ENCODE assay signal across 7 mouse cellular contexts in genomic region chr13:55322130-55322825, GRCm38 (mm10). TPM values are rescaled to one million over a fixed set of nuclear protein-coding genes. Genes with fewer than 3 reads are reported as not detected.
DNase-seq lines count a peak whose midpoint lies in the region; ATAC-seq lines count a peak whose summit lies in the region.

No protein-coding gene starts in this region.

- H3K27ac ChIP-seq in limb, embryonic 12.5 days: peak overlapping the region; percentile 85
- peak overlapping the region; percentile 63 for H3K27ac ChIP-seq in midbrain, embryonic 12.5 days (replicated peaks)

- peaks cover 33% of the 10 kb centered on the region for H3K4me1 ChIP-seq in limb, embryonic 12.5 days (replicated peaks)
- peaks cover 36% of the 10 kb centered on the region for H3K4me1 ChIP-seq in midbrain, embryonic 12.5 days

- DNase-seq in Muller cell, postnatal 12 days (ENCODE audit: inconsistent ontology term): peak; percentile 53
- DNase-seq in embryo, embryonic 11.5 days (ENCODE audit: low read depth, low spot score): peak; percentile 35
- peak; percentile 42 for DNase-seq in heart, postnatal 4 days
- DNase-seq in thymus, postnatal 14 days: peak; percentile 61

- peaks cover 69% of the 10 kb centered on the region for H3K36me3 ChIP-seq in limb, embryonic 12.5 days
- H3K36me3 ChIP-seq in midbrain, embryonic 12.5 days: peaks cover 66% of the 10 kb centered on the region

- H3K27me3 ChIP-seq in limb, embryonic 12.5 days: no peaks in the 10 kb centered on the region
- no peaks in the 10 kb centered on the region for H3K27me3 ChIP-seq in midbrain, embryonic 12.5 days

- peak overlapping the region; percentile 95 for H3K9ac ChIP-seq in limb, embryonic 12.5 days (replicated peaks)
- peak overlapping the region; percentile 93 for H3K9ac ChIP-seq in midbrain, embryonic 12.5 days (replicated peaks)

- H3K4me2 ChIP-seq in limb, embryonic 12.5 days: peak overlapping the region; percentile 94
- H3K4me2 ChIP-seq in midbrain, embryonic 12.5 days (replicated peaks): peak overlapping the region; percentile 86

- ATAC-seq in CD4-positive, CD25-positive, alpha-beta regulatory T cell, adult 4 months: peak; percentile 27
- ATAC-seq in limb, embryonic 12.5 days (ENCODE audit: insufficient number of reproducible peaks, insufficient read depth, low FRiP score, low TSS enrichment, low read depth): no peak
- peak; percentile 55; the same call in 1 of the 2 replicates for ATAC-seq in midbrain, embryonic 12.5 days (ENCODE audit: low FRiP score, low read depth)

- WGBS in limb, embryonic 12.5 days: 1% methylated on average over 31 of the region's 31 CpGs
- 1% methylated on average over 31 of the region's 31 CpGs for WGBS in midbrain, embryonic 12.5 days

- no peaks in the 10 kb centered on the region for H3K9me3 ChIP-seq in limb, embryonic 12.5 days
- no peaks in the 10 kb centered on the region for H3K9me3 ChIP-seq in midbrain, embryonic 12.5 days

- peak overlapping the region; percentile 91 for H3K4me3 ChIP-seq in limb, embryonic 12.5 days (replicated peaks)
- peak overlapping the region; percentile 92 for H3K4me3 ChIP-seq in midbrain, embryonic 12.5 days

RNA-seq across cellular contexts. Expression of gene Rab24, which starts 0.5 kb away (rescaled TPM):
- polyA plus RNA-seq in CD4-positive, CD25-positive, alpha-beta regulatory T cell, adult 4 months (2017; shearing (Covaris generic)): 10 to 100 TPM in 1 of 2 experiments, 1 to 10 TPM in 1; 7.1 to 14.0 TPM
- total RNA-seq in heart, postnatal 4 days (2021): 10 to 100 TPM; 39.5 to 39.9 TPM
- polyA plus RNA-seq in limb, embryonic 12.5 days (2016; fragmentation: Nextera tagmentation; extraction: Ambion mirVana): 108 and 109 TPM in 2 replicates
- 99.6 and 111 TPM in 2 replicates for polyA plus RNA-seq in midbrain, embryonic 12.5 days (2016; fragmentation: Nextera tagmentation; extraction: Ambion mirVana)

RNA-seq across cellular contexts. Expression of gene Prelid1, which starts 2.0 kb away (rescaled TPM):
- polyA plus RNA-seq in CD4-positive, CD25-positive, alpha-beta regulatory T cell, adult 4 months (2017; shearing (Covaris generic)): 100 to 1,000 TPM; 207 to 213 TPM
- 100 to 1,000 TPM; 157 to 172 TPM for total RNA-seq in heart, postnatal 4 days (2021)
- polyA plus RNA-seq in limb, embryonic 12.5 days (2016; fragmentation: Nextera tagmentation; extraction: Ambion mirVana): 361 and 370 TPM in 2 replicates
- 317 and 349 TPM in 2 replicates for polyA plus RNA-seq in midbrain, embryonic 12.5 days (2016; fragmentation: Nextera tagmentation; extraction: Ambion mirVana)

RNA-seq across cellular contexts. Expression of gene Mxd3, which starts 7.3 kb away (rescaled TPM):
- polyA plus RNA-seq in CD4-positive, CD25-positive, alpha-beta regulatory T cell, adult 4 months (2017; shearing (Covaris generic)): 1 to 10 TPM; 3.4 to 6.1 TPM
- 10 to 100 TPM; 18.3 to 20.6 TPM for total RNA-seq in heart, postnatal 4 days (2021)
- 33.7 and 34.9 TPM in 2 replicates for polyA plus RNA-seq in limb, embryonic 12.5 days (2016; fragmentation: Nextera tagmentation; extraction: Ambion mirVana)
- 28.7 and 32.1 TPM in 2 replicates for polyA plus RNA-seq in midbrain, embryonic 12.5 days (2016; fragmentation: Nextera tagmentation; extraction: Ambion mirVana)

RNA-seq across cellular contexts. Expression of gene Lman2, which starts 40.3 kb away (rescaled TPM):
- polyA plus RNA-seq in CD4-positive, CD25-positive, alpha-beta regulatory T cell, adult 4 months (2017; shearing (Covaris generic)): 10 to 100 TPM; 59.0 to 66.4 TPM
- 10 to 100 TPM; 54.1 to 59.3 TPM for total RNA-seq in heart, postnatal 4 days (2021)
- polyA plus RNA-seq in limb, embryonic 12.5 days (2016; fragmentation: Nextera tagmentation; extraction: Ambion mirVana): 92.9 and 99.8 TPM in 2 replicates
- 91.8 and 94.7 TPM in 2 replicates for polyA plus RNA-seq in midbrain, embryonic 12.5 days (2016; fragmentation: Nextera tagmentation; extraction: Ambion mirVana)

RNA-seq across cellular contexts. Expression of gene Rgs14, which starts 47.3 kb away (rescaled TPM):
- polyA plus RNA-seq in CD4-positive, CD25-positive, alpha-beta regulatory T cell, adult 4 months (2017; shearing (Covaris generic)): 10 to 100 TPM; 71.0 to 88.5 TPM
- total RNA-seq in heart, postnatal 4 days (2021): under 1 TPM in 1 of 2 experiments, not detected in 1; 0.70 TPM
- 0.82 and 1.2 TPM in 2 replicates for polyA plus RNA-seq in limb, embryonic 12.5 days (2016; fragmentation: Nextera tagmentation; extraction: Ambion mirVana)
- polyA plus RNA-seq in midbrain, embryonic 12.5 days (2016; fragmentation: Nextera tagmentation; extraction: Ambion mirVana): 0.47 and 0.59 TPM in 2 replicates
